Mouse (Mus musculus) frontal cortex, adult 2 months (tissue): ENCODE measurements around the gene Adgre5. TPM values are rescaled to one million over a fixed set of nuclear protein-coding genes. Genes with fewer than 3 reads are reported as not detected.
A peak's percentile ranks its signal among the peaks of the same experiment; 100 is the strongest.

Experiments used
- DNase-seq, 2 experiments: peaks; one replicate each; pipeline ENCODE4 v3.0.0; 2022; ENCODE audit warnings: low spot score in 1 of 2; ENCODE audit errors: extremely low spot score in 1 of 2
- polyA plus RNA-seq: library from polyadenylated mRNA; depleted of rRNA; stranded (reverse); fragments of >200 nt; gene quantifications from 2 replicates; pipeline ENCODE4 v1.2.3, GENCODE M21; 2012; rRNA removed

Adgre5 gene
- polyA plus RNA-seq = 21.8 and 23.0 TPM in 2 replicates

GRCm38 (mm10) chr8:83740976-83741741 lies at the start of gene Adgre5:
TSS of gene Adgre5 (minus strand) at chr8:83741326.
- DNase-seq = no peak

- no peak for DNase-seq
These were observed 48.7 kb upstream of the Adgre5 start for GRCm38 (mm10) chr8:83789826-83790225.

- no peak for DNase-seq
These were observed 43.9 kb upstream of the Adgre5 start for GRCm38 (mm10) chr8:83785046-83785445.

- peak; percentile 72 to 93 for DNase-seq
These were observed 41.9 kb upstream of the Adgre5 start for GRCm38 (mm10) chr8:83782832-83783558.

- DNase-seq = no peak
These were observed 38.5 kb upstream of the Adgre5 start for GRCm38 (mm10) chr8:83779610-83780009.

GRCm38 (mm10) chr8:83778051-83778450 lies 36.9 kb upstream of the Adgre5 start:
- no peak for DNase-seq

- DNase-seq = no peak
These were observed 35.5 kb upstream of the Adgre5 start for GRCm38 (mm10) chr8:83776632-83777031.

GRCm38 (mm10) chr8:83774221-83774620 lies 33.1 kb upstream of the Adgre5 start:
- DNase-seq = no peak

- DNase-seq = no peak
These were observed 32.3 kb upstream of the Adgre5 start for GRCm38 (mm10) chr8:83773452-83773846.

- DNase-seq = peak in 1 of 2 experiments; percentile 27
These were observed 31.8 kb upstream of the Adgre5 start for GRCm38 (mm10) chr8:83772701-83773451.

- DNase-seq = no peak
These were observed 30.7 kb upstream of the Adgre5 start for GRCm38 (mm10) chr8:83771791-83772190.

GRCm38 (mm10) chr8:83770669-83771068 lies 29.5 kb upstream of the Adgre5 start:
- no peak for DNase-seq

GRCm38 (mm10) chr8:83769720-83770119 lies 28.6 kb upstream of the Adgre5 start:
- no peak for DNase-seq

- DNase-seq = no peak
These were observed 27.4 kb upstream of the Adgre5 start for GRCm38 (mm10) chr8:83768526-83768925.

GRCm38 (mm10) chr8:83767442-83767841 lies 26.3 kb upstream of the Adgre5 start:
- no peak for DNase-seq

GRCm38 (mm10) chr8:83765663-83766062 lies 24.5 kb upstream of the Adgre5 start:
- DNase-seq = no peak

GRCm38 (mm10) chr8:83764717-83765116 lies 23.6 kb upstream of the Adgre5 start:
- no peak for DNase-seq

- no peak for DNase-seq
These were observed 23.0 kb upstream of the Adgre5 start for GRCm38 (mm10) chr8:83764116-83764515.

GRCm38 (mm10) chr8:83759231-83759759 lies 18.2 kb upstream of the Adgre5 start:
- DNase-seq = no peak

GRCm38 (mm10) chr8:83758298-83758697 lies 17.2 kb upstream of the Adgre5 start:
- DNase-seq = no peak

GRCm38 (mm10) chr8:83757084-83757607 lies 16.0 kb upstream of the Adgre5 start:
- DNase-seq = no peak
